Mouse (Mus musculus): ENCODE measurements around the gene Gm10778.

- TF ChIP-seq CTCF (IDR thresholded peaks at IDR 0.05; ENCODE audit: low read depth, low read length) (no peak), TAL1 (conservative IDR thresholded peaks at IDR 0.05; ENCODE audit: low read depth, low read length) (no peak)
These were observed 20.5 kb upstream of the Gm10778 start, which contains the start of gene Ankrd24 for GRCm38 (mm10) chr10:81628390-81628789.

Measured in G1E (cell line).